Mouse (Mus musculus): ENCODE measurements around the gene Dscaml1. TPM values are rescaled to one million over a fixed set of nuclear protein-coding genes. Genes with fewer than 3 reads are reported as not detected.
A peak's percentile ranks its signal among the peaks of the same experiment; 100 is the strongest.

Gene Dscaml1
- total RNA-seq, 1 experiment, result 1.3 TPM

GRCm38 (mm10) chr9:45694256-45694655, 267.8 kb downstream of the Dscaml1 start:
- H3K4me1 ChIP-seq (ENCODE audit: control insufficient read depth in 2 of 2, insufficient read depth in 2 of 2, low read length in 2 of 2, poor library complexity in 1 of 2), result no peaks in the 10 kb centered on the region
- H3K9me3 ChIP-seq (ENCODE audit: control insufficient read depth, insufficient read depth, low read depth, low read length), result no peaks in the 10 kb centered on the region
- H3K27ac ChIP-seq (ENCODE audit: insufficient read depth, low read depth, low read length, poor library complexity, severe bottlenecking), result no peak overlapping the region
- no peak for DNase-seq (ENCODE audit: low read depth, low spot score)
- H3K4me3 ChIP-seq (ENCODE audit: insufficient read depth in 1 of 2, low read depth in 1 of 2, low read length in 2 of 2, poor library complexity in 1 of 2, severe bottlenecking in 1 of 2), result no peak overlapping the region
- no peaks in the 10 kb centered on the region for H3K36me3 ChIP-seq (ENCODE audit: control insufficient read depth, insufficient read depth, low read length, poor library complexity, severe bottlenecking)
- in situ Hi-C loops (cut with MboI; ENCODE audit: low sequenced_read_pairs in 2 of 2, unreplicated experiment in 2 of 2), result no loop called here
- H3K9ac ChIP-seq (ENCODE audit: insufficient read depth, low read depth, low read length, poor library complexity, severe bottlenecking), result no peak overlapping the region
- TF ChIP-seq ZNF384 (IDR thresholded peaks at IDR 0.05; ENCODE audit: low read depth, low read length) (no peak), CHD2 (IDR thresholded peaks at IDR 0.05; ENCODE audit: low read depth, low read length) (no peak), MAFK (IDR thresholded peaks at IDR 0.05; ENCODE audit: insufficient read depth, low read depth, low read length) (no peak)

GRCm38 (mm10) chr9:45699171-45699570, 272.7 kb downstream of the Dscaml1 start:
- no peak overlapping the region for H3K9ac ChIP-seq (ENCODE audit: insufficient read depth, low read depth, low read length, poor library complexity, severe bottlenecking)
- no peak for DNase-seq (ENCODE audit: low read depth, low spot score)
- TF ChIP-seq ZC3H11A (IDR thresholded peaks at IDR 0.05; ENCODE audit: borderline replicate concordance, low read depth, low read length), result no peak
- no peak for TF ChIP-seq CHD2 (IDR thresholded peaks at IDR 0.05; ENCODE audit: low read depth, low read length)
- TF ChIP-seq HCFC1 (IDR thresholded peaks at IDR 0.05; ENCODE audit: borderline replicate concordance, insufficient read depth, low read length), result no peak
- TF ChIP-seq MAFK (IDR thresholded peaks at IDR 0.05; ENCODE audit: insufficient read depth, low read depth, low read length), result no peak
- TF ChIP-seq ZNF384 (IDR thresholded peaks at IDR 0.05; ENCODE audit: low read depth, low read length), result no peak
- no peak overlapping the region for H3K4me3 ChIP-seq (ENCODE audit: insufficient read depth in 1 of 2, low read depth in 1 of 2, low read length in 2 of 2, poor library complexity in 1 of 2, severe bottlenecking in 1 of 2)
- no peaks in the 10 kb centered on the region for H3K9me3 ChIP-seq (ENCODE audit: control insufficient read depth, insufficient read depth, low read depth, low read length)
- H3K27ac ChIP-seq (ENCODE audit: insufficient read depth, low read depth, low read length, poor library complexity, severe bottlenecking), result no peak overlapping the region
- in situ Hi-C loops (cut with MboI; ENCODE audit: low sequenced_read_pairs in 2 of 2, unreplicated experiment in 2 of 2), result no loop called here
- no peaks in the 10 kb centered on the region for H3K36me3 ChIP-seq (ENCODE audit: control insufficient read depth, insufficient read depth, low read length, poor library complexity, severe bottlenecking)
- no peaks in the 10 kb centered on the region for H3K4me1 ChIP-seq (ENCODE audit: control insufficient read depth in 2 of 2, insufficient read depth in 2 of 2, low read length in 2 of 2, poor library complexity in 1 of 2)

GRCm38 (mm10) chr9:45703236-45703635, 276.8 kb downstream of the Dscaml1 start:
- Histone ChIP-seq H3K9ac (ENCODE audit: insufficient read depth, low read depth, low read length, poor library complexity, severe bottlenecking) (no peak overlapping the region), H3K4me3 (ENCODE audit: insufficient read depth in 1 of 2, low read depth in 1 of 2, low read length in 2 of 2, poor library complexity in 1 of 2, severe bottlenecking in 1 of 2) (no peak overlapping the region), H3K9me3 (ENCODE audit: control insufficient read depth, insufficient read depth, low read depth, low read length) (no peaks in the 10 kb centered on the region), H3K27ac (ENCODE audit: insufficient read depth, low read depth, low read length, poor library complexity, severe bottlenecking) (no peak overlapping the region), H3K36me3 (ENCODE audit: control insufficient read depth, insufficient read depth, low read length, poor library complexity, severe bottlenecking) (no peaks in the 10 kb centered on the region), H3K4me1 (ENCODE audit: control insufficient read depth in 2 of 2, insufficient read depth in 2 of 2, low read length in 2 of 2, poor library complexity in 1 of 2) (no peaks in the 10 kb centered on the region)
- TF ChIP-seq HCFC1 (IDR thresholded peaks at IDR 0.05; ENCODE audit: borderline replicate concordance, insufficient read depth, low read length), result no peak
- no peak for TF ChIP-seq ZC3H11A (IDR thresholded peaks at IDR 0.05; ENCODE audit: borderline replicate concordance, low read depth, low read length)
- TF ChIP-seq MAFK (IDR thresholded peaks at IDR 0.05; ENCODE audit: insufficient read depth, low read depth, low read length), result no peak
- no peak for TF ChIP-seq CHD2 (IDR thresholded peaks at IDR 0.05; ENCODE audit: low read depth, low read length)
- no peak for TF ChIP-seq ZNF384 (IDR thresholded peaks at IDR 0.05; ENCODE audit: low read depth, low read length)
- no peak for DNase-seq (ENCODE audit: low read depth, low spot score)
- in situ Hi-C loops (cut with MboI; ENCODE audit: low sequenced_read_pairs in 2 of 2, unreplicated experiment in 2 of 2), result no loop called here

GRCm38 (mm10) chr9:45704441-45704840, 278.0 kb downstream of the Dscaml1 start:
- Histone ChIP-seq H3K4me1 (ENCODE audit: control insufficient read depth in 2 of 2, insufficient read depth in 2 of 2, low read length in 2 of 2, poor library complexity in 1 of 2) (no peaks in the 10 kb centered on the region), H3K9ac (ENCODE audit: insufficient read depth, low read depth, low read length, poor library complexity, severe bottlenecking) (no peak overlapping the region), H3K36me3 (ENCODE audit: control insufficient read depth, insufficient read depth, low read length, poor library complexity, severe bottlenecking) (no peaks in the 10 kb centered on the region), H3K9me3 (ENCODE audit: control insufficient read depth, insufficient read depth, low read depth, low read length) (no peaks in the 10 kb centered on the region), H3K27ac (ENCODE audit: insufficient read depth, low read depth, low read length, poor library complexity, severe bottlenecking) (no peak overlapping the region), H3K4me3 (ENCODE audit: insufficient read depth in 1 of 2, low read depth in 1 of 2, low read length in 2 of 2, poor library complexity in 1 of 2, severe bottlenecking in 1 of 2) (no peak overlapping the region)
- in situ Hi-C loops (cut with MboI; ENCODE audit: low sequenced_read_pairs in 2 of 2, unreplicated experiment in 2 of 2), result no loop called here
- TF ChIP-seq MAFK (IDR thresholded peaks at IDR 0.05; ENCODE audit: insufficient read depth, low read depth, low read length) (no peak), CHD2 (IDR thresholded peaks at IDR 0.05; ENCODE audit: low read depth, low read length) (no peak), HCFC1 (IDR thresholded peaks at IDR 0.05; ENCODE audit: borderline replicate concordance, insufficient read depth, low read length) (no peak), ZNF384 (IDR thresholded peaks at IDR 0.05; ENCODE audit: low read depth, low read length) (no peak), ZC3H11A (IDR thresholded peaks at IDR 0.05; ENCODE audit: borderline replicate concordance, low read depth, low read length) (no peak)
- no peak for DNase-seq (ENCODE audit: low read depth, low spot score)

GRCm38 (mm10) chr9:45710300-45710699, 283.9 kb downstream of the Dscaml1 start:
- no peak overlapping the region for H3K4me3 ChIP-seq (ENCODE audit: insufficient read depth in 1 of 2, low read depth in 1 of 2, low read length in 2 of 2, poor library complexity in 1 of 2, severe bottlenecking in 1 of 2)
- in situ Hi-C loops (cut with MboI; ENCODE audit: low sequenced_read_pairs in 2 of 2, unreplicated experiment in 2 of 2), result no loop called here
- no peaks in the 10 kb centered on the region for H3K4me1 ChIP-seq (ENCODE audit: control insufficient read depth in 2 of 2, insufficient read depth in 2 of 2, low read length in 2 of 2, poor library complexity in 1 of 2)
- no peaks in the 10 kb centered on the region for H3K36me3 ChIP-seq (ENCODE audit: control insufficient read depth, insufficient read depth, low read length, poor library complexity, severe bottlenecking)
- no peaks in the 10 kb centered on the region for H3K9me3 ChIP-seq (ENCODE audit: control insufficient read depth, insufficient read depth, low read depth, low read length)
- no peak for DNase-seq (ENCODE audit: low read depth, low spot score)
- no peak overlapping the region for H3K9ac ChIP-seq (ENCODE audit: insufficient read depth, low read depth, low read length, poor library complexity, severe bottlenecking)
- no peak overlapping the region for H3K27ac ChIP-seq (ENCODE audit: insufficient read depth, low read depth, low read length, poor library complexity, severe bottlenecking)
- TF ChIP-seq ZC3H11A (IDR thresholded peaks at IDR 0.05; ENCODE audit: borderline replicate concordance, low read depth, low read length) (no peak), ZNF384 (IDR thresholded peaks at IDR 0.05; ENCODE audit: low read depth, low read length) (peak; percentile 96), HCFC1 (IDR thresholded peaks at IDR 0.05; ENCODE audit: borderline replicate concordance, insufficient read depth, low read length) (no peak)

Data from ES-E14 (cell line).